Mouse (Mus musculus) adrenal gland, adult 2 months (tissue): ENCODE measurements around the gene Igf2bp1. TPM values are rescaled to one million over a fixed set of nuclear protein-coding genes. Genes with fewer than 3 reads are reported as not detected.

Source experiments
- microRNA-seq, 2 experiments: library from miRNA; unstranded; fragments of <30 nt; microRNA quantifications; one replicate each; pipeline ENCODE4 v1.2.0; 2021
- polyA plus RNA-seq: library from polyadenylated mRNA; depleted of rRNA; stranded (reverse); fragments of >200 nt; gene quantifications from 2 replicates; pipeline ENCODE4 v1.2.3, GENCODE M21; 2012; rRNA removed
- total RNA-seq, 2 experiments: library from RNA; stranded (reverse); gene quantifications; 2 replicates each; pipeline ENCODE4 v1.2.3; 2021

Igf2bp1 gene
- total and polyA plus RNA-seq, 3 experiments, result 0.19 to 0.95 (median 0.59) TPM

Small RNA genes lying within 50 kb of the gene (microRNA-seq; reads per million reads assigned to microRNA genes)
- gene Mir3063, result 0 reads per million in 2 experiments

Other genes with a start within 250 kb of the Igf2bp1 start
- 100 to 1,000 TPM; 179 to 254 TPM for gene Phospho1, start 181.4 kb downstream of the Igf2bp1 start, total RNA-seq
- gene Phospho1, start 181.4 kb downstream of the Igf2bp1 start, polyA plus RNA-seq, result 431 and 453 TPM in 2 replicates
- gene Gngt2, start 168.7 kb downstream of the Igf2bp1 start, total RNA-seq, result 10 to 100 TPM; 21.4 to 30.4 TPM
- 1.3 and 1.4 TPM in 2 replicates for gene Gngt2, start 168.7 kb downstream of the Igf2bp1 start, polyA plus RNA-seq
- 10 to 100 TPM; 11.9 to 12.3 TPM for gene Abi3, start 163.5 kb downstream of the Igf2bp1 start, total RNA-seq
- gene Abi3, start 163.5 kb downstream of the Igf2bp1 start, polyA plus RNA-seq, result 55.2 and 62.6 TPM in 2 replicates
- gene B4galnt2, start 91.0 kb downstream of the Igf2bp1 start, total RNA-seq, result not detected
- gene B4galnt2, start 91.0 kb downstream of the Igf2bp1 start, polyA plus RNA-seq, result 0.06 TPM in 1 of 2 replicates, not detected in the other
- not detected for gene Gip, start 18.6 kb upstream of the Igf2bp1 start, total RNA-seq
- gene Gip, start 18.6 kb upstream of the Igf2bp1 start, polyA plus RNA-seq, result not detected in 2 replicates
- 10 to 100 TPM; 79.5 to 92.8 TPM for gene Snf8, start 28.9 kb upstream of the Igf2bp1 start, total RNA-seq
- 9.6 and 11.3 TPM in 2 replicates for gene Snf8, start 28.9 kb upstream of the Igf2bp1 start, polyA plus RNA-seq
- gene Ube2z, start 59.4 kb upstream of the Igf2bp1 start, total RNA-seq, result 10 to 100 TPM; 45.3 to 46.5 TPM
- 17.0 and 20.7 TPM in 2 replicates for gene Ube2z, start 59.4 kb upstream of the Igf2bp1 start, polyA plus RNA-seq
- gene Atp5g1, start 69.7 kb upstream of the Igf2bp1 start, total RNA-seq, result 100 to 1,000 TPM; 240 to 384 TPM
- gene Atp5g1, start 69.7 kb upstream of the Igf2bp1 start, polyA plus RNA-seq, result 484 and 733 TPM in 2 replicates
- gene Calcoco2, start 106.0 kb upstream of the Igf2bp1 start, total RNA-seq, result not detected
- gene Calcoco2, start 106.0 kb upstream of the Igf2bp1 start, polyA plus RNA-seq, result not detected in 2 replicates
- gene Ttll6, start 127.8 kb upstream of the Igf2bp1 start, total RNA-seq, result not detected
- gene Ttll6, start 127.8 kb upstream of the Igf2bp1 start, polyA plus RNA-seq, result 0.03 TPM in 1 of 2 replicates, not detected in the other
- gene Hoxb13, start 188.4 kb upstream of the Igf2bp1 start, total RNA-seq, result not detected
- gene Hoxb13, start 188.4 kb upstream of the Igf2bp1 start, polyA plus RNA-seq, result not detected in 2 replicates